28 mouse cellular contexts compared by ENCODE assay signal in the genomic region with DNA sequence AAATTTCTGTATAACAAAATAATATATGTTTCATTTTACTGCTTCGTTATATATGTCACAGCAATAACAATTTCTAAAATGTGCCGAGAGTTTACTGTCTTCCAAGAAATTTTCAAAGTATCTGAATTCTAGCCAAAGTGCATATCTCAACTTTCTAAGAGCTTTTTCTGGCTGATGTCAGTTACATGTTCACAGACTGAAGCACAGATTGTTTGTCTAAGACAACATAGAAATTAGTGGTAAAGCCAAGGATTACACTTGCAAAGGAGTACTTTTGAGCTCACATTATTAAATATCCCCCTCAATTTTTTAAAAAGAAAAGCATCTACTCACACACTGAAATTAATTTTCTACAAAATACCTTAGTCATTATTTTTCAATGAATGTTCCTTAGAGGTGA.
"Had no signal": no experiment of that assay in that cellular context is flagged by ENCODE, and none has a peak within 500 bp of the region (broad histone marks: within the 10 kb centered on the region; RNA-seq: fewer than 3 reads in every experiment).

No protein-coding gene starts in this region.

- H3K27ac ChIP-seq: gastrocnemius, adult 2 months; heart, embryonic 10.5 days; hindbrain, embryonic 10.5 days; hindbrain, embryonic 12.5 days; hindbrain, embryonic 14.5 days; intestine, embryonic 15.5 days; layer of hippocampus, adult 2 months; left cerebral cortex, adult 2 months; limb, embryonic 10.5 days; limb, embryonic 12.5 days; liver, embryonic 13.5 days; liver, embryonic 15.5 days had no signal

- H3K4me3 ChIP-seq: gastrocnemius, adult 2 months; heart, embryonic 10.5 days; heart, embryonic 12.5 days; hindbrain, embryonic 10.5 days; hindbrain, embryonic 12.5 days; intestine, embryonic 15.5 days; layer of hippocampus, adult 2 months; left cerebral cortex, adult 2 months; limb, embryonic 10.5 days; limb, embryonic 12.5 days; liver, embryonic 13.5 days; liver, embryonic 15.5 days had no signal

- H3K4me1 ChIP-seq: heart, embryonic 10.5 days; heart, embryonic 12.5 days; hindbrain, embryonic 10.5 days; hindbrain, embryonic 12.5 days; intestine, embryonic 15.5 days; limb, embryonic 10.5 days; limb, embryonic 12.5 days; liver, embryonic 13.5 days; liver, embryonic 15.5 days had no signal

- ATAC-seq: hindbrain, embryonic 16.5 days; inflammation-experienced regulatory T-cells, adult 6 months; intestine, embryonic 15.5 days; intestine, postnatal 0 days had no signal

- H3K4me2 ChIP-seq: heart, embryonic 12.5 days; hindbrain, embryonic 12.5 days; hindbrain, embryonic 14.5 days; intestine, embryonic 15.5 days; limb, embryonic 12.5 days; liver, embryonic 11.5 days; liver, embryonic 13.5 days; liver, embryonic 15.5 days had no signal

- H3K9me3 ChIP-seq: heart, embryonic 10.5 days; heart, embryonic 12.5 days; hindbrain, embryonic 12.5 days; intestine, embryonic 15.5 days; limb, embryonic 10.5 days; limb, embryonic 12.5 days; liver, embryonic 13.5 days; liver, embryonic 15.5 days had no signal

- H3K27me3 ChIP-seq: heart, embryonic 12.5 days; hindbrain, embryonic 12.5 days; intestine, embryonic 15.5 days; limb, embryonic 12.5 days; liver, embryonic 13.5 days; liver, embryonic 15.5 days had no signal

- DNase-seq: gastrocnemius, adult 2 months; gastrocnemius, postnatal 10 days; gastrocnemius, postnatal 25 days; heart, adult 18-20 months; heart, postnatal 10 days; heart, postnatal 4 days; kidney, adult 18-20 months; kidney, adult 8-10 months; kidney, postnatal 10 days; kidney, postnatal 25 days; kidney, postnatal 4 days; liver; liver, embryonic 13.5 days had no signal

- H3K36me3 ChIP-seq: heart, embryonic 10.5 days; heart, embryonic 12.5 days; hindbrain, embryonic 10.5 days; hindbrain, embryonic 12.5 days; intestine, embryonic 15.5 days; limb, embryonic 10.5 days; limb, embryonic 12.5 days; liver, embryonic 13.5 days; liver, embryonic 15.5 days had no signal

- H3K9ac ChIP-seq: heart, embryonic 12.5 days; hindbrain, embryonic 12.5 days; hindbrain, embryonic 14.5 days; intestine, embryonic 15.5 days; limb, embryonic 12.5 days; liver, embryonic 13.5 days; liver, embryonic 15.5 days had no signal
